Mouse (Mus musculus) heart, postnatal 10 days (tissue): ENCODE measurements around the gene Med24. TPM values are rescaled to one million over a fixed set of nuclear protein-coding genes. Genes with fewer than 3 reads are reported as not detected.

ENCODE experiments used
- DNase-seq, 2 experiments: peaks; one replicate each; pipeline ENCODE4 v3.0.0; 2021
- intact Hi-C: fragments of 180-260 bp; cut with DNase I; formaldehyde crosslinking; loops from one replicate; pipeline ENCODE4 v1.15.1; 2025
- total RNA-seq, 2 experiments: library from RNA; stranded (reverse); gene quantifications; 2 replicates each; pipeline ENCODE4 v1.2.3; 2021

Med24 gene
- total RNA-seq, result 10 to 100 TPM; 44.9 to 52.1 TPM

GRCm38 (mm10) chr11:98729119-98729588, at the start of gene Med24:
Gene Med24, minus strand, starts transcription at chr11:98729435.
- intact Hi-C loops, result no loop called here
- peak; percentile 92 to 93 for DNase-seq

GRCm38 (mm10) chr11:98777888-98778287, 48.7 kb upstream of the Med24 start:
- no peak for DNase-seq
- intact Hi-C loops, result no loop called here

GRCm38 (mm10) chr11:98776843-98777590, 47.8 kb upstream of the Med24 start:
- intact Hi-C loops, result no loop called here
- peak; percentile 78 to 79 for DNase-seq

GRCm38 (mm10) chr11:98776052-98776764, 47.0 kb upstream of the Med24 start:
- no peak for DNase-seq
- intact Hi-C loops, result no loop called here

GRCm38 (mm10) chr11:98775348-98776051, 46.3 kb upstream of the Med24 start:
- intact Hi-C loops, result loop anchor here (1.0 kb wide), 1 partner anchor 8 kb away; no protein-coding TSS in a partner anchor
- DNase-seq, result peak; percentile 100

- no peak for DNase-seq
- intact Hi-C loops, result loop anchor here (1.0 kb wide), 1 partner anchor 9 kb away; no protein-coding TSS in a partner anchor
These were observed 45.5 kb upstream of the Med24 start, which contains the start of gene Nr1d1 for GRCm38 (mm10) chr11:98774582-98775347. Gene Nr1d1, minus strand, starts transcription at chr11:98775333.

- peak; percentile 100 for DNase-seq
- intact Hi-C loops, result loop anchor here (2.0 kb wide), 1 partner anchor 13 kb away; no protein-coding TSS in a partner anchor
These were observed 44.5 kb upstream of the Med24 start for GRCm38 (mm10) chr11:98773635-98774295.

- DNase-seq, result peak; percentile 90 to 91
- intact Hi-C loops, result loop anchor here (2.0 kb wide), 1 partner anchor 14 kb away; no protein-coding TSS in a partner anchor
These were observed 43.5 kb upstream of the Med24 start for GRCm38 (mm10) chr11:98772667-98773171.

- peak; percentile 57 to 61 for DNase-seq
- intact Hi-C loops, result loop anchor here (2.0 kb wide), 2 partner anchors 15 to 27 kb away; no protein-coding TSS in a partner anchor
These were observed 42.8 kb upstream of the Med24 start for GRCm38 (mm10) chr11:98771844-98772525.

GRCm38 (mm10) chr11:98771131-98771530, 41.9 kb upstream of the Med24 start:
- intact Hi-C loops, result loop anchor here (2.0 kb wide), 1 partner anchor 26 kb away; no protein-coding TSS in a partner anchor
- DNase-seq, result no peak

- intact Hi-C loops, result loop anchor here (2.0 kb wide), 1 partner anchor 26 kb away; no protein-coding TSS in a partner anchor
- DNase-seq, result peak; percentile 32 to 48
These were observed 41.1 kb upstream of the Med24 start for GRCm38 (mm10) chr11:98770096-98770975.

- intact Hi-C loops, result loop anchor here (2.0 kb wide), 1 partner anchor 14 kb away; no protein-coding TSS in a partner anchor
- DNase-seq, result peak; percentile 36 to 47
These were observed 40.0 kb upstream of the Med24 start for GRCm38 (mm10) chr11:98769007-98769954.

GRCm38 (mm10) chr11:98768127-98769006, 39.1 kb upstream of the Med24 start:
- intact Hi-C loops, result loop anchor here (2.0 kb wide), 1 partner anchor 14 kb away; no protein-coding TSS in a partner anchor

GRCm38 (mm10) chr11:98767713-98768112, 38.5 kb upstream of the Med24 start:
- intact Hi-C loops, result loop anchor here (2.0 kb wide), 1 partner anchor 13 kb away; no protein-coding TSS in a partner anchor
- DNase-seq, result peak in 1 of 2 experiments; percentile 36

More at GRCm38 (mm10) chr11:98768127-98769006, 39.1 kb upstream of the Med24 start:
- peak; percentile 65 to 67 for DNase-seq

GRCm38 (mm10) chr11:98767276-98767675, 38.0 kb upstream of the Med24 start:
- intact Hi-C loops, result no loop called here
- DNase-seq, result peak; percentile 54 to 68
